ENCODE assay signal across 7 mouse cellular contexts in genomic region chr1:91540271-91540826, GRCm38 (mm10). TPM values are rescaled to one million over a fixed set of nuclear protein-coding genes. Genes with fewer than 3 reads are reported as not detected.
DNase-seq lines count a peak whose midpoint lies in the region; ATAC-seq lines count a peak whose summit lies in the region.

Gene Asb1, plus strand, starts transcription at chr1:91540544.

- H3K4me1 ChIP-seq in intestine, embryonic 16.5 days (ENCODE audit: control insufficient read depth, insufficient read depth, low read length) = peaks cover 12% of the 10 kb centered on the region
- peaks cover 9% of the 10 kb centered on the region for H3K4me1 ChIP-seq in midbrain, embryonic 11.5 days (ENCODE audit: control insufficient read depth, insufficient read depth, low read length)

- peak within 1 kb of the TSS; percentile 81 for H3K9ac ChIP-seq in intestine, embryonic 16.5 days (ENCODE audit: low read depth, low read length)
- H3K9ac ChIP-seq in midbrain, embryonic 11.5 days (ENCODE audit: low read length) = peak within 1 kb of the TSS; percentile 70

- peak; percentile 97 for DNase-seq in adrenal gland, adult 8-10 months
- peak; percentile 95 for DNase-seq in embryo, embryonic 9.5 days (ENCODE audit: extremely low spot score)
- peak; percentile 88 to 92 for DNase-seq in gastrocnemius, postnatal 4 days (ENCODE audit: low spot score in 2 of 2)
- DNase-seq in left cerebral cortex, postnatal 36 days (ENCODE audit: low spot score in 2 of 2) = peak; percentile 91 to 93
- peak; percentile 100 for DNase-seq in midbrain, embryonic 11.5 days (ENCODE audit: low spot score, missing footprints)
- peak; percentile 97 for DNase-seq in skeletal muscle tissue, adult 2 months (ENCODE audit: low read depth, low spot score)

- H3K27ac ChIP-seq in intestine, embryonic 16.5 days (ENCODE audit: low read length) = 0 out of 2 replicates have a peak within 1 kb of the TSS, but pooled peaks have one; percentile 33
- peak within 1 kb of the TSS; percentile 53; the same call in 1 of the 2 replicates for H3K27ac ChIP-seq in midbrain, embryonic 11.5 days (ENCODE audit: low read depth, low read length)

- peak; percentile 98 for ATAC-seq in intestine, embryonic 16.5 days
- peak; percentile 98 for ATAC-seq in midbrain, embryonic 11.5 days (ENCODE audit: low FRiP score)

- intact Hi-C loops in left cerebral cortex, postnatal 36 days (cut with DNase I) = no loop called here

- peaks cover 6% of the 10 kb centered on the region; the same call in 1 of the 2 replicates for H3K27me3 ChIP-seq in intestine, embryonic 16.5 days (replicated peaks; ENCODE audit: control insufficient read depth, insufficient read depth, low read length)
- peaks cover 3% of the 10 kb centered on the region; the same call in 1 of the 2 replicates for H3K27me3 ChIP-seq in midbrain, embryonic 11.5 days (ENCODE audit: control insufficient read depth, insufficient read depth, low read length)

- H3K36me3 ChIP-seq in intestine, embryonic 16.5 days (ENCODE audit: control insufficient read depth, insufficient read depth, low read length) = no peaks in the 10 kb centered on the region
- H3K36me3 ChIP-seq in midbrain, embryonic 11.5 days (ENCODE audit: control insufficient read depth, insufficient read depth, low read length) = peaks cover 4% of the 10 kb centered on the region; the same call in 1 of the 2 replicates

- under 1% methylated on average over 41 of the region's 41 CpGs for WGBS in intestine, embryonic 16.5 days
- under 1% methylated on average over 39 of the region's 41 CpGs for WGBS in midbrain, embryonic 11.5 days

- no peaks in the 10 kb centered on the region for H3K9me3 ChIP-seq in intestine, embryonic 16.5 days (ENCODE audit: control insufficient read depth, low read length)
- no peaks in the 10 kb centered on the region for H3K9me3 ChIP-seq in midbrain, embryonic 11.5 days (ENCODE audit: control insufficient read depth, low read length)

- H3K4me3 ChIP-seq in intestine, embryonic 16.5 days (ENCODE audit: low read length) = peak within 1 kb of the TSS; percentile 93
- peak within 1 kb of the TSS; percentile 58 for H3K4me3 ChIP-seq in midbrain, embryonic 11.5 days (ENCODE audit: low read depth, low read length)

- peak within 1 kb of the TSS; percentile 96 for H3K4me2 ChIP-seq in intestine, embryonic 16.5 days (ENCODE audit: low read depth, low read length)
- peak within 1 kb of the TSS; percentile 97 for H3K4me2 ChIP-seq in midbrain, embryonic 11.5 days

RNA-seq across cellular contexts. Expression of gene Asb1, which starts in this region (rescaled TPM):
- 10 to 100 TPM; 22.5 to 25.4 (median 23.4) TPM for total RNA-seq in adrenal gland, adult 8-10 months (2022)
- 10 to 100 TPM; 14.2 to 18.1 TPM for total RNA-seq in gastrocnemius, postnatal 4 days (2021)
- 3.1 and 3.4 TPM in 2 replicates for polyA plus RNA-seq in intestine, embryonic 16.5 days (2015; fragmentation: Nextera tagmentation; extraction: Ambion mirVana)
- total RNA-seq in left cerebral cortex, postnatal 36 days (2021) = 10 to 100 TPM; 35.3 to 42.9 TPM
- 9.4 and 9.8 TPM in 2 replicates for polyA plus RNA-seq in midbrain, embryonic 11.5 days (2014; fragmentation: Nextera tagmentation; extraction: Ambion mirVana)

Comparison
In these comparisons a context has a peak if more than half of its experiments do, and no peak if none do; other contexts are left out.
1. Peak in every context shown above with its lines: DNase-seq, ATAC-seq, H3K4me3 ChIP-seq and H3K27ac ChIP-seq.